Mouse (Mus musculus): ENCODE measurements around the gene Jarid2.

Gene Jarid2

GRCm38 (mm10) chr13:44730146-44730864 is 1.0 kb downstream of the Jarid2 start:
- peak; percentile 99 for DNase-seq (ENCODE audit: low spot score)

GRCm38 (mm10) chr13:44730939-44731551 is 1.8 kb downstream of the Jarid2 start:
- DNase-seq (ENCODE audit: low spot score): peak; percentile 89

- peak; percentile 52 for DNase-seq (ENCODE audit: low spot score)
Measured at GRCm38 (mm10) chr13:44731727-44732441, 2.6 kb downstream of the Jarid2 start.

- peak; percentile 52 for DNase-seq (ENCODE audit: low spot score)
Measured at GRCm38 (mm10) chr13:44732442-44732974, 3.2 kb downstream of the Jarid2 start.

DNA sequence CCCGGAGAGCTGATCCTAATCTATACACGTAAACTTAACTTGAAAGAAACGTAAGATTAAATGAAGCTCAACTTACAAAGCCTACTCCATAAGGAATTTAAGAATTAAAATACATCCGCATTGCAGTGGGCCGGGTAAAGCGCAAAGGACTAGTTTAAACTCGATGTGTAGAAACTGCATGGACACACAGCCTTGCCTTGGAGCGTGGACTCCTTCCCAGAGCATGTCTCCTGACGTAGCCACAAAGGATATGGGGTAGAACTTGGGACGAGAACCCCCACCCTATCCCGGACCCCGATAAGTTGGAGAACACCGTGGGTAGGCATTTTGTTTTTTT is 3.7 kb downstream of the Jarid2 start:
- DNase-seq (ENCODE audit: low spot score): no peak

DNA sequence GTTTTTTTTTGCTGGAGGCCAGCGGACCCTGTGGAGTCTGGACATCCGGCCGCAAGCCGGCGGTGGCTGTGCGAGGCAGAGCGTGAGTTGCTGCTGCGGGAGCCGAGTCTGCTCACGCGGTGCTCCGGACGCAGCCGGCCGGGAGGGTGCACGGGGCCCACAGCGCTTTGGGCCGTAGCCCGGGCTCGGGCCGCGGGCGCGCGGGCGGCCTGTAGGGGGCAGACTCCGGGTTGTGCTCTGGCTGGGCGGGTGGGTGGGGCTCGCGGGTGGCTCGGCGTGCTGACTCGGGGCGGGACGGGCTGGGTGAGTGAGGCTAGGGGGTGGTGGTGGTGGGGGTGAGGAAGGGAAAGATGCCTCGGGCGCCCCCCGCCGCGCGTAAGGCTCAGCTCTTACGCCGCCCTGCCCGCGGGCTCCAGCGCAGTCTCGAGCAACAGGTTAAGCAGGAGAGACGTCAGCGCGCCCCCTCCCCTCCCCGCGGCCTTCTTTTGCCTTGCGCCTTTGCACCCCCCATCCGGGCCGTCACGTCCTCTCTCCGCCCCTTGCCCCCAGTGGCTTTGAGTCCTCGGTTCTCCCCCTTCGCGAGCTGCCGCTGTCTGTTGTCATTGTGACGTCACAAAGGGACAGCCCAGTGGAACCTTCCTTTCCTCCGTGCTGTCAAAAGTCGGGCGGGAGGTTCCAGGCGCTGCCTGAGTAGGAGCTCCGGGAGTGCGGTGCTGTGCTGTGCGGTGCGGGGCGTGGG is 4.3 kb downstream of the Jarid2 start:
- DNase-seq (ENCODE audit: low spot score): peak; percentile 80

DNA sequence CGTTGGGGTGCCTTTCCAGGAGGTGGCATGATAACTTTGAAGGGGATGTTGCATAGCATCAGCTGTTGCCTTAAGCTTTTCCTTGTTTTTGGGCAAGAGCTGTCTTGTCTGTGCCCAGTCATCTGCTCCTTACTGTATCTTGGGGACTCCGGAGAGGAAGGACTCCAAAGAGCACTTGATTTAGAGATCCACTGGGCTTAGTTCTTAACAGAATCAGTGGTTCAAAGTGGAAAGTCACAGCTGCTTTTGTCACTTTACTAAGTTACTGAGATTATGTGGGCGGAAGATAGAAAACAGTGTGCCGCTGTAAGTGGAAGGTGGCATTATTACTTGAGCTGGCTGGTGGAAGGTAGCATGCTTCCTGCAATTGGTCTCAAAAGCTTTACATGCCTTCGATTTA is 5.2 kb downstream of the Jarid2 start:
- peak; percentile 21 for DNase-seq (ENCODE audit: low spot score)

DNA sequence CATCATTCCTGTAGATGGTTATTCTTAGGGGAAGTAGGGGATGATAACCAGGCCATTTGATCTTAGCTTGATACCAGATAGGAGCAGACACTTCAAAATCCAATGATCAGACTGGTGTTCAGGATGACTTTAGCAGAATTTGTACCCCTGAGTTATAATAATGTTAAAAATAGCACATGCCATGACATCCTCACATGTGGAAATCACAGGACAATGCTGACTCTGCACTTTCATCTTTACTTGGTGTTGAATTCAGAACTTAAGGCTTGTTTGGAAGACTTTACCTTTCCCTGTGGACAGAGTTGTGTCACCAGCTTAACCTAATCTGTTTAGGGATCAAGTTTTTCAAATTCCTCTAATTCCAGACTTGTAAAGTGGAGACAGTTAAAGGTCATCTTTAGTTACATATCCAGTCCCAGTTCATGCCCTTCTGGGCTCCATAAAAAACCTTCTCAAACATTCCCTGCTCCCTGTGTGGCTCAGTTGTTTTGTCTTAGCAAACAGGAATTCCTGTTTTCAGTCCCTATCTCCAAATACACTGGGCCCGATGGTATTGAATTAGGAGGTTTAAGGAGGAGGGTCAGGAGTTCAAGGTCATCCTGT is 5.9 kb downstream of the Jarid2 start:
- no peak for DNase-seq (ENCODE audit: low spot score)

DNA sequence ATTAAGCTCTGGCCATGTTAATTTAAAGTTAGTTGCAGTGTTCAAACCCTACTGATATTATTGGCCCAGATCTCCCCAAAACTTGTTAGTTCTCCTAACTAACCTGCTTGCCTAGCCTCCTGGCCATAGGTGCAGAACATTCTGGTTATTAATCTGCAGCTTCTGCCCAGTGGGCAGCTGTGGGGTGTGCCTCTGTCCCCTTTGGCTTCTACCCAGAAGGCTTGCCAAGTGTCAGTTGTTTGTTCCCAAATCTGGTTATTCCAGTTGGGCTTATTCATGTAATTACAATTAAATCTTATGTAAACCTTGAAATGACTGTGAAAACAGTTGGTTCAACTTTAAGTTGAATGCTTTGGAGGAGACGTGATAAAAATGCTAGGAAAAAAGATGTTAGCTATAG is 8.0 kb downstream of the Jarid2 start:
- peak; percentile 82 for DNase-seq (ENCODE audit: low spot score)

DNA sequence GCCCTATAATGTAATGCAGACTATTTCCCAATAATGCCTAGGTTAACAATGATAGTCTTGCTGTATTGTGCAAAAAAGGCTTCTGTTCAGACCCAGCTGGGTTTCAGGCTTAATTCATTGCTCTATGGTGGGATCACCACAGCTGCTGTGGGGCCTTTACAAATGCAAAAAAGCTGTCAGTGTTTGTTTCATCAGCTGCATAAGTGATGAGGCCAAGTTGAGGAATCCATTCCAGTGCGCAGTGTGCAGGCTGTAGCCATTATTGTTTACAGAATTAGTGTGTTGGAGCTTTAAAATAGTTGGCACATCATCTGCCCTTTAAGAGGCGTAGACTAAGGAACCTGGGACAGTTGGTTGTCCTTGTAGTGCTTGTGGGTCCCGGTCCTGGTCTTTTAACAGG is 22.5 kb downstream of the Jarid2 start:
- DNase-seq (ENCODE audit: low spot score): no peak

- DNase-seq (ENCODE audit: low spot score): no peak
Measured at GRCm38 (mm10) chr13:44753206-44753605, 23.9 kb downstream of the Jarid2 start.

DNA sequence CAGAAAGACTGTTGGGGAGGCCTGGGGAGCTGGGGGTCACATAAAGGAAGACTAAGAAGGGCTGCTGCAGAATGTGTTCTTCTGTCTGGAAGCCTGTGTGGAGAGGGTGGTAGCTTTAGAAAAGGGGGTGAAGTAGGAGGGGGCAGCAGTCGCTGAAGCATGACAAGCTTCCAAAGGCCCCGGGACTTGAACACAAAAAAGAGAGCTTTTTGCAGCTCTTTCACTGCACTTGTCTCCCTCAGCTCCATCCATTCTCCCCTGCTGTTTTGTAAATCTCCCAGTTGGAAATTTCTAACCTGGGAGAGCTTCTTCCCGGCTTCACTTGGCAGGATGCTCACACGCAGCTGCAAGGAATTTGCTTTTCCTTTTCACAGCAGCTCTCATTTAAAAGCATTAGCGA is 26.2 kb downstream of the Jarid2 start:
- no peak for DNase-seq (ENCODE audit: low spot score)

- peak; percentile 26 for DNase-seq (ENCODE audit: low spot score)
Measured at GRCm38 (mm10) chr13:44758750-44759149, 29.5 kb downstream of the Jarid2 start.

DNA sequence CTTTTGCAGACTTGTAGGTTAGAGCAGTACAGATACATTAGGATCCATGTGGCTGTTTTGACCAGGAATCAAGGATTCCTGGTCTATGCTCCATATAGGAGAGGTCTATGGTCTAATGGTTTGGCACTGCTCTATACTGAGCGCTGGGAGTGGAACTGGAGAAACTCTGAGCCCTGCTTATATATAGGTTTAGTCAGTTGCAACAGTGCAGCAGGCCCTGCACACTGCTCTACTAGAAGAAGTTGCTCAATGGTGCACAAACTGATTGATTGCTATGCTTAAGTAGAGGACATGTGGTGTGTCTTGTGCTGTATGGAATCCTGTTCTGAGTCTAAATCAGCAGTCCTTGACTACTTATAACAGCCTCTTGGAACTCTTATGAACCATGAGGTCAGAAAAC is 31.5 kb downstream of the Jarid2 start:
- DNase-seq (ENCODE audit: low spot score): no peak

- no peak for DNase-seq (ENCODE audit: low spot score)
Measured at GRCm38 (mm10) chr13:44763068-44763467, 33.8 kb downstream of the Jarid2 start.

DNA sequence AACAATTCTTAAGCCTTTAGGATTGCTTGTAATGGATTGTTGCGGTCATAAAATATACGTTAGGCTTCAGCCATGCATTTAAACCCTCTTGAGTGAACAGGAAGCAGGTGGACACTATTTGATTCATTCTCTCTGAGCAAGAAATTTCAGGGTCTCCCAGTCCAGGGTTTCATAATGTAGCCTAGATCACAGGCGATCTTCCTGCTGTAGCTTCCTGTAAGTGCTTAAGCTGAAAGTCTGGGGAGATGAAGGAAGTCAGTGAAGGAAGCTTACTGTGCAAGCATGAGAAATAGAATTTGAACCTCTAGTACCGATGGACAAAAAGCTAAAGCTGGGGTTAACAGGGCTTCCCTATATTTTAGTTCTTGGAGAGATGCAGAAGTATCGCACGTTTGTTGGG is 38.5 kb downstream of the Jarid2 start:
- no peak for DNase-seq (ENCODE audit: low spot score)

- peak; percentile 15 for DNase-seq (ENCODE audit: low spot score)
Measured at GRCm38 (mm10) chr13:44770808-44771605, 41.7 kb downstream of the Jarid2 start.

GRCm38 (mm10) chr13:44772816-44773215 is 43.5 kb downstream of the Jarid2 start:
- DNase-seq (ENCODE audit: low spot score): no peak

DNA sequence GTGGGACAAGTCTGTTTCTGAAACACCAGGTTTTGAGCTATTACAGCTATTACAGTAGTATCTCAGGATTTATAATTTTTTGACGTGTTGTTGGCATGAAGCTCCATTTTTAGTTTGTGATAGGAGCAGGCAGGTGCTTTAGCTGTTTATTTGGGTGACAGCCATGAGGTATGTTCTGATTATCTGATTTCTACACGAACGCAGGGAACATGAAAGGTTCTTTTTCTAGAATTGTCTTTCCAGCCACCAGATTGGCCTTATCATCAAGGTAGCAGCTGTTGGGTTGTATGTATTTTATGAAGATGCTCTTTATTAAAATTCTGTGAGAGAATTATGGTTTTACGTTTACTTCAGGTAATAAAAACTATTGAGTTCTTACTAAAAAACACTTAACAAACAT is 45.1 kb downstream of the Jarid2 start:
- no peak for DNase-seq (ENCODE audit: low spot score)

GRCm38 (mm10) chr13:44775396-44775795 is 46.1 kb downstream of the Jarid2 start:
- no peak for DNase-seq (ENCODE audit: low spot score)

- no peak for DNase-seq (ENCODE audit: low spot score)
Measured at GRCm38 (mm10) chr13:44780506-44780905, 51.2 kb downstream of the Jarid2 start.

All from adipocyte (in vitro differentiated cells).